Mouse (Mus musculus) stomach, embryonic 16.5 days (tissue): ENCODE measurements at regions not wholly inside any gene's neighbourhood (a gene's known extent, or its start where the extent isn't known, plus 50 kb on each side); places are given as distances from the start of the nearest gene placed in this dataset.

Experiments
- ATAC-seq: fragments of 200-750 bp; cut with Nextera tagmentation; 2 replicates; pipeline ENCODE4 v1.8.0; 2017; ENCODE audit warnings: moderate number of reproducible peaks, moderate TSS enrichment; ENCODE audit not compliant: insufficient read depth, low FRiP score
- H3K27ac ChIP-seq: fragments of 300-500 bp; sonication (generic); 2 replicates; pipeline ENCODE4 v1.5.1; 2014; ENCODE audit warnings: low read length
- H3K27me3 ChIP-seq: fragments of 300-500 bp; sonication (generic); 2 replicates; pipeline ENCODE4 v1.6.1; 2014; ENCODE audit warnings: low read length, control low read depth, mixed read lengths; ENCODE audit not compliant: control insufficient read depth, insufficient read depth
- H3K36me3 ChIP-seq: fragments of 300-500 bp; sonication (generic); 2 replicates; pipeline ENCODE4 v1.6.1; 2014; ENCODE audit warnings: low read length; ENCODE audit not compliant: control insufficient read depth, insufficient read depth
- H3K4me1 ChIP-seq: fragments of 300-500 bp; sonication (generic); 2 replicates; pipeline ENCODE4 v1.6.1; 2014; ENCODE audit warnings: low read length, control low read depth, mixed read lengths; ENCODE audit not compliant: control insufficient read depth, insufficient read depth
- H3K4me2 ChIP-seq: fragments of 300-500 bp; sonication (generic); 2 replicates; pipeline ENCODE4 v1.6.1; 2014; ENCODE audit warnings: low read depth, low read length, mixed read lengths
- H3K4me3 ChIP-seq: fragments of 300-500 bp; sonication (generic); replicated peaks from 2 replicates; pipeline ENCODE4 v1.5.1; 2014; ENCODE audit warnings: mild to moderate bottlenecking, low read length
- H3K9ac ChIP-seq: fragments of 300-500 bp; sonication (generic); 2 replicates; pipeline ENCODE4 v1.6.1; 2014; ENCODE audit warnings: low read length
- H3K9me3 ChIP-seq: fragments of 300-500 bp; sonication (generic); replicated peaks from 2 replicates; pipeline ENCODE4 v1.6.1; 2016; ENCODE audit warnings: low read length, control low read depth; ENCODE audit not compliant: control insufficient read depth
- WGBS: fragments of 180-500 bp; shearing (Covaris S2); extraction: QIAGEN DNeasy Blood & Tissue Kit; methylation state at CpG from one replicate; pipeline ENCODE4 v1.1.7; 2014; 5-methylcytosine and 5-hydroxymethylcytosine counted together

DNA sequence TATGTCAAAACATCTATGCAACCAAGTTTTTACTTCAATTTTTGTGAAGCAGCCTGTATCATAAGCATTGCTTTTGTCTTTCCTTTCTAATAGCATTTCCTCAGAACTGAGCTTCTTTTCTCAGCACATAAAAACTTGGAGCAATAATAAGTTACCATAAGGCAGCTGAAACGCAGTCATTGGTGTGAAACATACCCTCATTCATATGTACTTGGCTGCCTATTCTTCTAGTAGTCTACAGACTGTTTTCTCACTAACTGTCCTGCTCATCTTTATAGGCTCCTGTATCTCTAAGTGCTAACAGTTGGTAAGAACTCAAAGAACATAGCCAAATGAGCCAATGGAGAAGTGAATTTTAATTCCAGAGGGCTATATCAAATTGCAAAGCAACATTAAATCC, 454.6 kb upstream of the Ptprd start:
- no peaks in the 10 kb centered on the region for H3K36me3 ChIP-seq
- H3K9ac ChIP-seq, result no peak overlapping the region
- no peak overlapping the region for H3K27ac ChIP-seq
- no peaks in the 10 kb centered on the region for H3K4me1 ChIP-seq
- H3K27me3 ChIP-seq, result no peaks in the 10 kb centered on the region
- no peak overlapping the region for H3K4me3 ChIP-seq
- 84% methylated on average over 1 of the region's 1 CpGs for WGBS
- H3K9me3 ChIP-seq, result no peaks in the 10 kb centered on the region
- no peak overlapping the region for H3K4me2 ChIP-seq
- no peak for ATAC-seq

GRCm38 (mm10) chr4:78642773-78643172, 431.0 kb upstream of the Ptprd start:
- H3K27me3 ChIP-seq, result no peaks in the 10 kb centered on the region
- 70% methylated on average over 1 of the region's 1 CpGs for WGBS
- no peaks in the 10 kb centered on the region for H3K36me3 ChIP-seq
- no peak overlapping the region for H3K4me2 ChIP-seq
- no peak for ATAC-seq
- no peak overlapping the region for H3K9ac ChIP-seq
- H3K9me3 ChIP-seq, result no peaks in the 10 kb centered on the region
- H3K4me1 ChIP-seq, result no peaks in the 10 kb centered on the region
- H3K4me3 ChIP-seq, result no peak overlapping the region
- no peak overlapping the region for H3K27ac ChIP-seq

DNA sequence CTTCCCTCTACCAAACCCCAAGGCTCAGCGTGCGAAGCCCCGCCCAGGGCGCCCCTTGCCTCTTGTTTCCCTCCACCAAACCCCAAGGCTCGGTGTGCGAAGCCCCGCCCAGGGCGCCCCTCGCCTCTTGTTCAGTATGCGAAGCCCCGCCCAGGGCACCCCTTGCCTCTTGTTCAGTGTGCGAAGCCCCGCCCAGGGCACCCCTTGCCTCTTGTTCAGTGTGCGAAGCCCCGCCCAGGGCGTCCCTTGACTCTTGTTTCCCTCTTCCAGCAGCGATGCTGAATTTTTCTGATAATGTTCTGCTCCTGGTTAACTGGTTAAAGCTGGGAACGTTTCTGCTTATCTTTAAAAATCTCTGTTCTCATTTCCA, 394.7 kb upstream of the Ptprd start:
- Histone ChIP-seq H3K27me3 (no peaks in the 10 kb centered on the region), H3K9ac (peak overlapping the region; percentile 39; the same call in 1 of the 2 replicates), H3K4me1 (no peaks in the 10 kb centered on the region), H3K9me3 (no peaks in the 10 kb centered on the region), H3K36me3 (no peaks in the 10 kb centered on the region), H3K27ac (no peak overlapping the region), H3K4me3 (peak overlapping the region; percentile 41), H3K4me2 (peak overlapping the region; percentile 55)
- peak; percentile 50; the same call in 1 of the 2 replicates for ATAC-seq
- 22% methylated on average over 18 of the region's 18 CpGs for WGBS

DNA sequence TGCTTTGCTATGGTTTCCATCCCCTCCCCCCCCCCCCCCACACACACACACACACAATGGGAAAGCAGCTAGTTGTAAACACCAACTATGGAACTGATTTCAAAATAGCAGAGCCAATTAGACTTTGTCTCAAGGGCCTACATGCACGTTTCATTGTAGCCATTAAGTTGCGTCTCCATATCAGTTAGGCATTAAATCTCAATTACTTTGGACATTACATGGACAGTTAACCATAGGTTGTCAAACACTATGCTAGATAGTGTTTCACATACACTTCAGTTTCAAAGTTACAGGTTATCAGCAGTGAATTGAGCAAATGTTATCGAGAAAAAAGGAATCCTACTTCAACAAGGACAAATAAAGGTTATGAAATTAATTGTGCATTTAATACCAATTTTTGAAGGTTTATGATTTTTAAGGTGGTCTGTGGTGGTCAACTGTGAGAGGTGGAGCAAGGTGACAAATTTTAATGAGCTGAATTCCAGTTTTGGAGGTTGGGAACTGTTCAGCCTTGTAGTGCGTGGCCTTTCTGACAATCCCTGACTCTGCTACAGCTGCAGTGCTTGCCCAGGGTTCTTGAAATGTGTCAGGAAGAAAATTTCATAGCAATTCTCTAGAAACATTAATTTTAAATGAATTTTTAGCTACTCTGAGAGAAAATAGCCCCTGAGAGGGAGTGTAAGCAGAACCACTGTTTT, 394.2 kb upstream of the Ptprd start:
- H3K36me3 ChIP-seq, result no peaks in the 10 kb centered on the region
- H3K9ac ChIP-seq, result no peak overlapping the region; the same call in 1 of the 2 replicates

GRCm38 (mm10) chr4:78581590-78581989, 369.8 kb upstream of the Ptprd start:
- Histone ChIP-seq H3K27ac (no peak overlapping the region), H3K27me3 (no peaks in the 10 kb centered on the region), H3K36me3 (no peaks in the 10 kb centered on the region), H3K9ac (no peak overlapping the region), H3K4me1 (no peaks in the 10 kb centered on the region), H3K4me2 (no peak overlapping the region), H3K4me3 (no peak overlapping the region), H3K9me3 (no peaks in the 10 kb centered on the region)
- 94% methylated on average over 2 of the region's 2 CpGs for WGBS
- no peak for ATAC-seq

More for the DNA sequence above, 394.2 kb upstream of the Ptprd start:
- WGBS, result 79% methylated on average over 4 of the region's 4 CpGs
- no peak overlapping the region for H3K27ac ChIP-seq
- peak overlapping the region; percentile 41 for H3K4me3 ChIP-seq
- H3K9me3 ChIP-seq, result no peaks in the 10 kb centered on the region
- H3K27me3 ChIP-seq, result no peaks in the 10 kb centered on the region
- no peak; the same call in 1 of the 2 replicates for ATAC-seq
- no peaks in the 10 kb centered on the region for H3K4me1 ChIP-seq
- H3K4me2 ChIP-seq, result peak overlapping the region; percentile 55

- no peak overlapping the region for H3K9ac ChIP-seq
- no peak overlapping the region for H3K27ac ChIP-seq
- 90% methylated on average over 2 of the region's 2 CpGs for WGBS
- no peaks in the 10 kb centered on the region for H3K27me3 ChIP-seq
- H3K9me3 ChIP-seq, result no peaks in the 10 kb centered on the region
- H3K4me3 ChIP-seq, result no peak overlapping the region
- no peaks in the 10 kb centered on the region for H3K4me1 ChIP-seq
- H3K36me3 ChIP-seq, result no peaks in the 10 kb centered on the region
- no peak overlapping the region for H3K4me2 ChIP-seq
- ATAC-seq, result no peak
Measured at GRCm38 (mm10) chr4:78565356-78565755, 353.6 kb upstream of the Ptprd start.
